Mouse (Mus musculus): Measurements from ENCODE around the gene Sox5. TPM values are rescaled to one million over a fixed set of nuclear protein-coding genes. Genes with fewer than 3 reads are reported as not detected.
A peak's percentile ranks its signal among the peaks of the same experiment; 100 is the strongest.

The Sox5 gene
- polyA plus RNA-seq, 1 experiment from 2014 or later, result 34.6 TPM

- 58% methylated on average over 11 of the region's 11 CpGs for WGBS
- ATAC-seq (ENCODE audit: low read depth), result no peak
- H3K27ac ChIP-seq (ENCODE audit: low read depth, low read length), result no peak overlapping the region
- H3K4me2 ChIP-seq (ENCODE audit: low read depth, low read length), result no peak overlapping the region
- no peaks in the 10 kb centered on the region for H3K27me3 ChIP-seq (ENCODE audit: control insufficient read depth, insufficient read depth, low read length)
- H3K4me3 ChIP-seq (ENCODE audit: low read depth, low read length), result no peak overlapping the region
- H3K4me1 ChIP-seq (ENCODE audit: control insufficient read depth, insufficient read depth, low read length), result 0 out of 2 replicates have a peak, but pooled peaks cover 3% of the 10 kb centered on the region
- no peak overlapping the region for H3K9ac ChIP-seq (replicated peaks; ENCODE audit: low read depth, low read length)
- no peaks in the 10 kb centered on the region for H3K36me3 ChIP-seq (ENCODE audit: control insufficient read depth, insufficient read depth, low read length)
- no peaks in the 10 kb centered on the region for H3K9me3 ChIP-seq (ENCODE audit: control insufficient read depth, low read length)
These were observed 784.2 kb downstream of the Sox5 start for GRCm38 (mm10) chr6:143997616-143998015.

- no peak overlapping the region for H3K4me3 ChIP-seq (ENCODE audit: low read depth, low read length)
- no peaks in the 10 kb centered on the region for H3K36me3 ChIP-seq (ENCODE audit: control insufficient read depth, insufficient read depth, low read length)
- H3K9me3 ChIP-seq (ENCODE audit: control insufficient read depth, low read length), result no peaks in the 10 kb centered on the region
- H3K4me1 ChIP-seq (ENCODE audit: control insufficient read depth, insufficient read depth, low read length), result 0 out of 2 replicates have a peak, but pooled peaks cover 3% of the 10 kb centered on the region
- no peak for ATAC-seq (ENCODE audit: low read depth)
- no peak overlapping the region for H3K9ac ChIP-seq (replicated peaks; ENCODE audit: low read depth, low read length)
- no peaks in the 10 kb centered on the region for H3K27me3 ChIP-seq (ENCODE audit: control insufficient read depth, insufficient read depth, low read length)
- H3K4me2 ChIP-seq (ENCODE audit: low read depth, low read length), result no peak overlapping the region
- 30% methylated on average over 4 of the region's 4 CpGs for WGBS
- H3K27ac ChIP-seq (ENCODE audit: low read depth, low read length), result no peak overlapping the region
These were observed 786.7 kb downstream of the Sox5 start for GRCm38 (mm10) chr6:143995046-143995445.

DNA sequence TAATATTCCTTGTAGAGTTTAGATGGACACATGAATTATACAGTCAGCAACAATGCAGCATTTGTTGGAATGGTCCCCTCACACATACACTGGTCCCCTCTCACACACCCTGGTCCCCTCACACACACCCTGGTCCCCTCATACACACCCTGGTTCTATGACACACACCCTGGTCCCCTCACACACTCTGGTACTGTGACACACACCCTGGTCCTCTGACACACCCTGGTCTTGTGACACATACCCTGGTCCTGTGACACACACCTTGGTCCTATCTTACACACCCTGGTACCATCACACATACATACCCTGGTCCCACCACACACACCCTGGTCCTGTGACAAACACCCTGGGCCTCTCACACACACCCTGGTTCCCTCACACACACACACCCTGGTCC lies 794.2 kb downstream of the Sox5 start:
- Histone ChIP-seq H3K27ac (ENCODE audit: low read depth, low read length) (no peak overlapping the region), H3K4me2 (ENCODE audit: low read depth, low read length) (no peak overlapping the region), H3K9ac (replicated peaks; ENCODE audit: low read depth, low read length) (no peak overlapping the region), H3K36me3 (ENCODE audit: control insufficient read depth, insufficient read depth, low read length) (no peaks in the 10 kb centered on the region), H3K9me3 (ENCODE audit: control insufficient read depth, low read length) (no peaks in the 10 kb centered on the region), H3K4me3 (ENCODE audit: low read depth, low read length) (no peak overlapping the region), H3K27me3 (ENCODE audit: control insufficient read depth, insufficient read depth, low read length) (no peaks in the 10 kb centered on the region), H3K4me1 (ENCODE audit: control insufficient read depth, insufficient read depth, low read length) (no peaks in the 10 kb centered on the region)
- no peak for ATAC-seq (ENCODE audit: low read depth)

DNA sequence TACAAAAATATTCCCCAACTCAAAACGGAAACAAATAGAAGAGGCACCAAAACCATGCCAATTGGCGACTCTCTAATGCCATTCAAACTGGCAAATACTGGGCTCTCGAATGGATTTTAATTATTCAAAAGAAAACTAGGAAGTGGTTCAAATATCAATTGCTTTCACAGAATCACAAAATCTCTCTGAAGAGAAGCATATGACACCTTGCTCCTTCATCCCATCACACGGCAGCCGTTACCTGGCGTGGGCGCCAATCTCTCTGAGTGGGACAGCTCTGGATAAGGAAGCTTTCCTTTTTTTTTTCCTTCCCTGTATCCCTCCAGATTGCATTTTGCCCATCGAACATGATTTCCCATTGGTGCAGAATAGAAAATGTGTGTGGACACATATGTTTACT lies 801.6 kb downstream of the Sox5 start:
- ATAC-seq (ENCODE audit: low read depth), result no peak
- Histone ChIP-seq H3K9me3 (ENCODE audit: control insufficient read depth, low read length) (no peaks in the 10 kb centered on the region), H3K27ac (ENCODE audit: low read depth, low read length) (no peak overlapping the region), H3K36me3 (ENCODE audit: control insufficient read depth, insufficient read depth, low read length) (no peaks in the 10 kb centered on the region), H3K9ac (replicated peaks; ENCODE audit: low read depth, low read length) (no peak overlapping the region), H3K27me3 (ENCODE audit: control insufficient read depth, insufficient read depth, low read length) (no peaks in the 10 kb centered on the region), H3K4me2 (ENCODE audit: low read depth, low read length) (no peak overlapping the region), H3K4me3 (ENCODE audit: low read depth, low read length) (no peak overlapping the region), H3K4me1 (ENCODE audit: control insufficient read depth, insufficient read depth, low read length) (no peaks in the 10 kb centered on the region)
- WGBS, result 93% methylated on average over 8 of the region's 8 CpGs

GRCm38 (mm10) chr6:143967724-143968400 lies 813.9 kb downstream of the Sox5 start:
- Histone ChIP-seq H3K27me3 (ENCODE audit: control insufficient read depth, insufficient read depth, low read length) (no peaks in the 10 kb centered on the region), H3K27ac (ENCODE audit: low read depth, low read length) (no peak overlapping the region), H3K4me2 (ENCODE audit: low read depth, low read length) (no peak overlapping the region), H3K4me3 (ENCODE audit: low read depth, low read length) (no peak overlapping the region), H3K9me3 (ENCODE audit: control insufficient read depth, low read length) (no peaks in the 10 kb centered on the region), H3K9ac (replicated peaks; ENCODE audit: low read depth, low read length) (no peak overlapping the region), H3K36me3 (ENCODE audit: control insufficient read depth, insufficient read depth, low read length) (no peaks in the 10 kb centered on the region), H3K4me1 (ENCODE audit: control insufficient read depth, insufficient read depth, low read length) (no peaks in the 10 kb centered on the region)
- ATAC-seq (ENCODE audit: low read depth), result no peak
- WGBS, result 42% methylated on average over 9 of the region's 9 CpGs

- Histone ChIP-seq H3K27me3 (ENCODE audit: control insufficient read depth, insufficient read depth, low read length) (no peaks in the 10 kb centered on the region), H3K4me3 (ENCODE audit: low read depth, low read length) (no peak overlapping the region), H3K27ac (ENCODE audit: low read depth, low read length) (no peak overlapping the region), H3K36me3 (ENCODE audit: control insufficient read depth, insufficient read depth, low read length) (no peaks in the 10 kb centered on the region), H3K4me1 (ENCODE audit: control insufficient read depth, insufficient read depth, low read length) (no peaks in the 10 kb centered on the region), H3K4me2 (ENCODE audit: low read depth, low read length) (no peak overlapping the region), H3K9ac (replicated peaks; ENCODE audit: low read depth, low read length) (no peak overlapping the region), H3K9me3 (ENCODE audit: control insufficient read depth, low read length) (no peaks in the 10 kb centered on the region)
- 95% methylated on average over 11 of the region's 11 CpGs for WGBS
- no peak for ATAC-seq (ENCODE audit: low read depth)
These were observed 821.3 kb downstream of the Sox5 start for GRCm38 (mm10) chr6:143960487-143960886.

DNA sequence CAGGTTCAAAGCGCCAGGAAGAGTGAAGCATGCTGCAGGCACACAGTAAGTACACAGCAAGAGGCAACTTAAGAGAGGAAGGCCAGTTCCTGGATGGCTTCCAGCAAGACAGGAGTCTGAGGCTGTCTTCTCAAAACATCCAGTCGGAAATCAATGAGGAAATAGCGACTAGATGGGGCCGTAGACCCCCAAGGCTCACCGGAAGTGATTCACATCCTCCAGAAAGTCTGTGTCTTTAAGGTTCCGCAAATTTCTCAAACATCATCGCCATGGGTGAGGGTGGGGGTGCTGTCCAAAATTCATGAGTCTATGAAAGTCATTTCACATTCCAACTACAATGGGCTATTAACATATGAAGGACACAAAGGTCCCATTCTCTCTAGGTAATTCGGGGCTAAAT lies 821.7 kb downstream of the Sox5 start:
- no peak overlapping the region for H3K27ac ChIP-seq (ENCODE audit: low read depth, low read length)
- no peaks in the 10 kb centered on the region for H3K4me1 ChIP-seq (ENCODE audit: control insufficient read depth, insufficient read depth, low read length)
- no peak for ATAC-seq (ENCODE audit: low read depth)
- no peaks in the 10 kb centered on the region for H3K27me3 ChIP-seq (ENCODE audit: control insufficient read depth, insufficient read depth, low read length)
- H3K36me3 ChIP-seq (ENCODE audit: control insufficient read depth, insufficient read depth, low read length), result no peaks in the 10 kb centered on the region
- no peak overlapping the region for H3K9ac ChIP-seq (replicated peaks; ENCODE audit: low read depth, low read length)
- no peak overlapping the region for H3K4me3 ChIP-seq (ENCODE audit: low read depth, low read length)
- WGBS, result 89% methylated on average over 8 of the region's 8 CpGs
- no peaks in the 10 kb centered on the region for H3K9me3 ChIP-seq (ENCODE audit: control insufficient read depth, low read length)
- no peak overlapping the region for H3K4me2 ChIP-seq (ENCODE audit: low read depth, low read length)

GRCm38 (mm10) chr6:143958372-143958771 lies 823.4 kb downstream of the Sox5 start:
- ATAC-seq (ENCODE audit: low read depth), result no peak
- Histone ChIP-seq H3K4me1 (ENCODE audit: control insufficient read depth, insufficient read depth, low read length) (no peaks in the 10 kb centered on the region), H3K27ac (ENCODE audit: low read depth, low read length) (peak overlapping the region; percentile 4; the same call in 1 of the 2 replicates), H3K27me3 (ENCODE audit: control insufficient read depth, insufficient read depth, low read length) (no peaks in the 10 kb centered on the region), H3K36me3 (ENCODE audit: control insufficient read depth, insufficient read depth, low read length) (no peaks in the 10 kb centered on the region), H3K4me2 (ENCODE audit: low read depth, low read length) (no peak overlapping the region), H3K4me3 (ENCODE audit: low read depth, low read length) (no peak overlapping the region), H3K9me3 (ENCODE audit: control insufficient read depth, low read length) (no peaks in the 10 kb centered on the region), H3K9ac (replicated peaks; ENCODE audit: low read depth, low read length) (no peak overlapping the region)
- 83% methylated on average over 7 of the region's 7 CpGs for WGBS

GRCm38 (mm10) chr6:143957063-143957462 lies 824.7 kb downstream of the Sox5 start:
- Histone ChIP-seq H3K4me2 (ENCODE audit: low read depth, low read length) (no peak overlapping the region), H3K9ac (replicated peaks; ENCODE audit: low read depth, low read length) (no peak overlapping the region), H3K27me3 (ENCODE audit: control insufficient read depth, insufficient read depth, low read length) (no peaks in the 10 kb centered on the region), H3K4me1 (ENCODE audit: control insufficient read depth, insufficient read depth, low read length) (no peaks in the 10 kb centered on the region), H3K27ac (ENCODE audit: low read depth, low read length) (no peak overlapping the region), H3K4me3 (ENCODE audit: low read depth, low read length) (no peak overlapping the region), H3K9me3 (ENCODE audit: control insufficient read depth, low read length) (no peaks in the 10 kb centered on the region), H3K36me3 (ENCODE audit: control insufficient read depth, insufficient read depth, low read length) (no peaks in the 10 kb centered on the region)
- WGBS, result 82% methylated on average over 5 of the region's 5 CpGs
- ATAC-seq (ENCODE audit: low read depth), result no peak
